Mouse (Mus musculus) limb, embryonic 13.5 days (tissue): ENCODE measurements around the gene Epas1. TPM values are rescaled to one million over a fixed set of nuclear protein-coding genes. Genes with fewer than 3 reads are reported as not detected.
A peak's percentile ranks its signal among the peaks of the same experiment; 100 is the strongest.

ENCODE experiments used
- ATAC-seq: fragments of 200-750 bp; cut with Nextera tagmentation; 2 replicates; pipeline ENCODE4 v1.8.0; 2017; ENCODE audit warnings: low read depth, moderate number of reproducible peaks, moderate TSS enrichment; ENCODE audit not compliant: low FRiP score
- H3K27ac ChIP-seq: fragments of 300-500 bp; sonication (generic); 2 replicates; pipeline ENCODE4 v1.5.1; 2015; ENCODE audit warnings: inconsistent platforms, mild to moderate bottlenecking, moderate library complexity
- H3K27me3 ChIP-seq: fragments of 300-500 bp; sonication (generic); 2 replicates; pipeline ENCODE4 v1.6.1; 2015; ENCODE audit warnings: mild to moderate bottlenecking, inconsistent platforms
- H3K36me3 ChIP-seq: fragments of 300-500 bp; sonication (generic); 2 replicates; pipeline ENCODE4 v1.6.1; 2015; ENCODE audit warnings: inconsistent platforms, mild to moderate bottlenecking, moderate library complexity
- H3K4me1 ChIP-seq: fragments of 300-500 bp; sonication (generic); 2 replicates; pipeline ENCODE4 v1.6.1; 2015; ENCODE audit warnings: inconsistent platforms
- H3K4me2 ChIP-seq: fragments of 300-500 bp; sonication (generic); replicated peaks from 2 replicates; pipeline ENCODE4 v1.6.1; 2015; ENCODE audit warnings: inconsistent platforms, mild to moderate bottlenecking, moderate library complexity
- H3K4me3 ChIP-seq: fragments of 300-500 bp; sonication (generic); 2 replicates; pipeline ENCODE4 v1.5.1; 2015; ENCODE audit warnings: moderate library complexity, mild to moderate bottlenecking, inconsistent platforms
- H3K9ac ChIP-seq: fragments of 300-500 bp; sonication (generic); 2 replicates; pipeline ENCODE4 v1.6.1; 2015; ENCODE audit warnings: mild to moderate bottlenecking, inconsistent platforms
- H3K9me3 ChIP-seq: fragments of 300-500 bp; sonication (generic); 2 replicates; pipeline ENCODE4 v1.6.1; 2016; ENCODE audit warnings: inconsistent platforms
- WGBS: fragments of 180-500 bp; shearing (Covaris S2); methylation state at CpG from one replicate; pipeline ENCODE4 v1.1.7; 2015; 5-methylcytosine and 5-hydroxymethylcytosine counted together
- polyA plus RNA-seq: library from polyadenylated mRNA; unstranded; fragments of >200 nt; fragmentation: Nextera tagmentation; extraction: Ambion mirVana; gene quantifications from 2 replicates; pipeline ENCODE4 v1.2.1, GENCODE M21; 2015

The Epas1 gene
- polyA plus RNA-seq, 1 experiment from 2014 or later: 2.8 TPM

- H3K9me3 ChIP-seq: no peaks in the 10 kb centered on the region
- H3K36me3 ChIP-seq: no peaks in the 10 kb centered on the region
- peak overlapping the region; percentile 23; the same call in 1 of the 2 replicates for H3K27ac ChIP-seq
- no peak; the same call in 1 of the 2 replicates for ATAC-seq
- H3K4me3 ChIP-seq: no peak overlapping the region
- no peak overlapping the region for H3K9ac ChIP-seq
- WGBS: 14% methylated on average over 11 of the region's 11 CpGs
- H3K27me3 ChIP-seq: no peaks in the 10 kb centered on the region
- peak overlapping the region; percentile 45 for H3K4me2 ChIP-seq
- H3K4me1 ChIP-seq: peaks cover 8% of the 10 kb centered on the region
Observed at GRCm38 (mm10) chr17:86732024-86732423, 21.5 kb upstream of the Epas1 start.

GRCm38 (mm10) chr17:86732522-86732921 lies 21.0 kb upstream of the Epas1 start:
- H3K4me1 ChIP-seq: peaks cover 8% of the 10 kb centered on the region
- no peak overlapping the region for H3K27ac ChIP-seq
- no peak overlapping the region for H3K4me3 ChIP-seq
- no peaks in the 10 kb centered on the region for H3K27me3 ChIP-seq
- H3K9me3 ChIP-seq: no peaks in the 10 kb centered on the region
- no peaks in the 10 kb centered on the region for H3K36me3 ChIP-seq
- no peak overlapping the region for H3K9ac ChIP-seq
- ATAC-seq: no peak
- peak overlapping the region; percentile 45; the same call in 1 of the 2 replicates for H3K4me2 ChIP-seq
- 94% methylated on average over 1 of the region's 1 CpGs for WGBS

- H3K27ac ChIP-seq: no peak overlapping the region
- H3K36me3 ChIP-seq: no peaks in the 10 kb centered on the region
- no peaks in the 10 kb centered on the region for H3K9me3 ChIP-seq
- 70% methylated on average over 4 of the region's 4 CpGs for WGBS
- H3K27me3 ChIP-seq: no peaks in the 10 kb centered on the region
- no peak overlapping the region for H3K9ac ChIP-seq
- no peak overlapping the region for H3K4me3 ChIP-seq
- H3K4me1 ChIP-seq: peaks cover 8% of the 10 kb centered on the region
- no peak for ATAC-seq
- no peak overlapping the region for H3K4me2 ChIP-seq
Observed at GRCm38 (mm10) chr17:86733644-86734043, 19.9 kb upstream of the Epas1 start.

GRCm38 (mm10) chr17:86738477-86738876 lies 15.0 kb upstream of the Epas1 start:
- Histone ChIP-seq H3K4me2 (no peak overlapping the region), H3K36me3 (no peaks in the 10 kb centered on the region), H3K27ac (no peak overlapping the region), H3K9ac (no peak overlapping the region), H3K4me3 (no peak overlapping the region), H3K27me3 (no peaks in the 10 kb centered on the region), H3K9me3 (no peaks in the 10 kb centered on the region), H3K4me1 (no peaks in the 10 kb centered on the region)
- 70% methylated on average over 6 of the region's 6 CpGs for whole genome bisulfite sequencing
- ATAC-seq: no peak

GRCm38 (mm10) chr17:86743351-86743941 lies 10.1 kb upstream of the Epas1 start:
- no peaks in the 10 kb centered on the region for H3K9me3 ChIP-seq
- no peaks in the 10 kb centered on the region for H3K27me3 ChIP-seq
- 82% methylated on average over 7 of the region's 7 CpGs for WGBS
- no peak overlapping the region for H3K27ac ChIP-seq
- no peak overlapping the region for H3K4me2 ChIP-seq
- no peaks in the 10 kb centered on the region for H3K4me1 ChIP-seq
- no peak overlapping the region for H3K9ac ChIP-seq
- ATAC-seq: no peak
- no peak overlapping the region for H3K4me3 ChIP-seq
- no peaks in the 10 kb centered on the region for H3K36me3 ChIP-seq

GRCm38 (mm10) chr17:86744943-86745342 lies 8.6 kb upstream of the Epas1 start:
- no peak overlapping the region for H3K4me3 ChIP-seq
- H3K27me3 ChIP-seq: no peaks in the 10 kb centered on the region
- H3K36me3 ChIP-seq: no peaks in the 10 kb centered on the region
- 59% methylated on average over 6 of the region's 6 CpGs for WGBS
- H3K27ac ChIP-seq: no peak overlapping the region
- H3K9ac ChIP-seq: no peak overlapping the region
- H3K4me2 ChIP-seq: no peak overlapping the region
- no peak for ATAC-seq
- H3K9me3 ChIP-seq: no peaks in the 10 kb centered on the region
- no peaks in the 10 kb centered on the region for H3K4me1 ChIP-seq

- Histone ChIP-seq H3K9me3 (no peaks in the 10 kb centered on the region), H3K9ac (no peak overlapping the region), H3K4me1 (peaks cover 20% of the 10 kb centered on the region), H3K27me3 (peaks cover 57% of the 10 kb centered on the region), H3K36me3 (no peaks in the 10 kb centered on the region), H3K4me3 (no peak overlapping the region), H3K4me2 (no peak overlapping the region), H3K27ac (no peak overlapping the region)
- 81% methylated on average over 10 of the region's 10 CpGs for whole genome bisulfite sequencing
- ATAC-seq: no peak
Observed at GRCm38 (mm10) chr17:86751373-86751871, 2.1 kb upstream of the Epas1 start.

GRCm38 (mm10) chr17:86753931-86754805 lies 668 bp downstream of the Epas1 start:
- Histone ChIP-seq H3K27ac (no peak overlapping the region), H3K36me3 (no peaks in the 10 kb centered on the region), H3K4me1 (peaks cover 20% of the 10 kb centered on the region), H3K27me3 (peaks cover 65% of the 10 kb centered on the region), H3K9ac (peak overlapping the region; percentile 59), H3K4me2 (peak overlapping the region; percentile 89), H3K4me3 (peak overlapping the region; percentile 55), H3K9me3 (no peaks in the 10 kb centered on the region)
- ATAC-seq: peak; percentile 37; the same call in 1 of the 2 replicates
- under 1% methylated on average over 55 of the region's 55 CpGs for WGBS

- peak overlapping the region; percentile 55 for H3K4me3 ChIP-seq
- H3K27ac ChIP-seq: no peak overlapping the region
- peaks cover 20% of the 10 kb centered on the region for H3K4me1 ChIP-seq
- no peaks in the 10 kb centered on the region for H3K9me3 ChIP-seq
- no peaks in the 10 kb centered on the region for H3K36me3 ChIP-seq
- H3K9ac ChIP-seq: peak overlapping the region; percentile 51
- peak overlapping the region; percentile 89 for H3K4me2 ChIP-seq
- H3K27me3 ChIP-seq: peaks cover 65% of the 10 kb centered on the region
- under 1% methylated on average over 52 of the region's 52 CpGs for WGBS
- no peak for ATAC-seq
Observed at GRCm38 (mm10) chr17:86754806-86755571, 1.5 kb downstream of the Epas1 start.

- ATAC-seq: no peak
- WGBS: 22% methylated on average over 11 of the region's 11 CpGs
- Histone ChIP-seq H3K4me3 (peak overlapping the region; percentile 55), H3K36me3 (no peaks in the 10 kb centered on the region), H3K27ac (no peak overlapping the region), H3K27me3 (peaks cover 61% of the 10 kb centered on the region), H3K4me2 (peak overlapping the region; percentile 89), H3K9me3 (no peaks in the 10 kb centered on the region), H3K4me1 (peaks cover 20% of the 10 kb centered on the region), H3K9ac (no peak overlapping the region)
Observed at GRCm38 (mm10) chr17:86755581-86756195, 2.2 kb downstream of the Epas1 start.

- H3K27me3 ChIP-seq: peaks cover 44% of the 10 kb centered on the region
- no peak for ATAC-seq
- no peaks in the 10 kb centered on the region for H3K9me3 ChIP-seq
- H3K27ac ChIP-seq: no peak overlapping the region
- peaks cover 33% of the 10 kb centered on the region for H3K4me1 ChIP-seq
- no peak overlapping the region for H3K4me3 ChIP-seq
- no peaks in the 10 kb centered on the region for H3K36me3 ChIP-seq
- no peak overlapping the region for H3K9ac ChIP-seq
- WGBS: 23% methylated on average over 2 of the region's 2 CpGs
- no peak overlapping the region for H3K4me2 ChIP-seq
Observed at GRCm38 (mm10) chr17:86757621-86758020, 4.1 kb downstream of the Epas1 start.
